Mouse (Mus musculus) olfactory bulb, adult 2 months (tissue): ENCODE measurements at regions not wholly inside any gene's neighbourhood (a gene's known extent, or its start where the extent isn't known, plus 50 kb on each side); places are given as distances from the start of the nearest gene placed in this dataset.

ENCODE experiments used
- CTCF ChIP-seq: fragments of 200-500 bp; IDR thresholded peaks from 2 replicates; pipeline ENCODE4 v1.5.1; 2012; ENCODE audit warnings: low read depth, mild to moderate bottlenecking, low read length, moderate library complexity; ENCODE audit not compliant: insufficient read depth
- POLR2A ChIP-seq: fragments of 200-500 bp; IDR thresholded peaks from 2 replicates; pipeline ENCODE4 v1.6.1; 2012; ENCODE audit warnings: mild to moderate bottlenecking, low read depth, low read length, moderate library complexity; ENCODE audit not compliant: insufficient read depth

DNA sequence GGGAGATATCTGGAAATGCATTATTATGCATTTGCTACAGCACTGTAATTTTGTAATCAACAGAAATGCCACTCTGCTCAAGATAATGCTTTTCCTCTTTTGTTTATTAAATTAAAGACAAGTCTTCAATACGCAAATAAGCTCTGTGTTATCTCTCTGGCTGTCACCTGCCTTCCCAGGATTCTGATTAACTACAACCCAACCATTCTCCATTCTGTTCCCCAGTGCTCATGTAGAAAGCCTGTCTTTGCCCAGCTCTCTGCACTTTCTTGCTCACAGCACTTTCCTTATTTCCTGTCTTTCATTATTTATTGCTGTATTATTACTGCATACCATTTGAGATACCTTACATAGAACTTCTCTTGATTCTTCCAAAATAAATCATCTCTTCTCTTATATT lies 525.6 kb downstream of the Cd109 start:
- TF ChIP-seq CTCF (no peak), POLR2A (no peak)
